Mouse (Mus musculus) MEL (cell line): Measurements from ENCODE around the gene Iqschfp. TPM values are rescaled to one million over a fixed set of nuclear protein-coding genes. Genes with fewer than 3 reads are reported as not detected.

Experiments
- DNase-seq: peaks from one replicate; pipeline ENCODE4 v3.0.0; 2011; ENCODE audit warnings: low read depth, low spot score
- H3K27ac ChIP-seq: 2 replicates; pipeline ENCODE4 v1.5.1; 2012; ENCODE audit warnings: low read depth, mild to moderate bottlenecking, control low read depth, low read length, moderate library complexity; ENCODE audit not compliant: control insufficient read depth
- H3K27me3 ChIP-seq, 2 experiments: fragments of 150-350 bp in 1 of 2; sonication (generic) in 1 of 2; 2 replicates each; pipeline ENCODE4 v1.6.1; 2012; ENCODE audit warnings: low read length in 2 of 2, mild to moderate bottlenecking in 2 of 2, improper control_type of control experiment in 1 of 2, moderate library complexity in 1 of 2; ENCODE audit not compliant: insufficient read depth in 2 of 2, control insufficient read depth in 1 of 2
- H3K36me3 ChIP-seq, 2 experiments: 2 replicates each; pipeline ENCODE4 v1.6.1; 2012 to 2014; ENCODE audit warnings: low read length in 2 of 2, improper control_type of control experiment in 1 of 2, inconsistent platforms in 1 of 2, mild to moderate bottlenecking in 1 of 2; ENCODE audit not compliant: insufficient read depth in 2 of 2, control insufficient read depth in 1 of 2
- H3K4me1 ChIP-seq, 2 experiments: fragments of 150-350 bp in 1 of 2; sonication (generic) in 1 of 2; 2 replicates each; pipeline ENCODE4 v1.6.1; 2012; ENCODE audit warnings: low read length in 2 of 2, improper control_type of control experiment in 1 of 2, mild to moderate bottlenecking in 1 of 2; ENCODE audit not compliant: insufficient read depth in 2 of 2, control insufficient read depth in 1 of 2
- H3K4me3 ChIP-seq, 2 experiments: fragments of 150-350 bp in 1 of 2; sonication (generic) in 1 of 2; 2 replicates each; pipeline ENCODE4 v1.5.1; 2012; ENCODE audit warnings: low read depth in 2 of 2, low read length in 2 of 2, mild to moderate bottlenecking in 2 of 2, moderate library complexity in 2 of 2, control low read depth in 1 of 2, improper control_type of control experiment in 1 of 2; ENCODE audit not compliant: control insufficient read depth in 1 of 2, insufficient read depth in 1 of 2
- H3K79me2 ChIP-seq: 2 replicates; pipeline ENCODE4 v1.6.1; 2012; ENCODE audit warnings: mild to moderate bottlenecking, low read length, moderate library complexity; ENCODE audit not compliant: control insufficient read depth, poor library complexity, insufficient read depth
- H3K9ac ChIP-seq: 2 replicates; pipeline ENCODE4 v1.6.1; 2012; ENCODE audit warnings: low read depth, mild to moderate bottlenecking, control low read depth, low read length, moderate library complexity; ENCODE audit not compliant: control insufficient read depth, poor library complexity, severe bottlenecking
- H3K9me3 ChIP-seq: fragments of 150-350 bp; sonication (generic); replicated peaks from 2 replicates; pipeline ENCODE4 v1.6.1; 2012; ENCODE audit warnings: mild to moderate bottlenecking, low read length, improper control_type of control experiment, moderate library complexity; ENCODE audit not compliant: insufficient read depth
- BHLHE40 ChIP-seq: IDR thresholded peaks from 2 replicates; pipeline ENCODE4 v1.6.1; 2012; ENCODE audit warnings: low read depth, mild to moderate bottlenecking, inconsistent platforms, low read length, improper control_type of control experiment, borderline replicate concordance
- CHD1 ChIP-seq: IDR thresholded peaks from 2 replicates; pipeline ENCODE4 v1.6.1; 2012; ENCODE audit warnings: low read depth, mild to moderate bottlenecking, inconsistent platforms, low read length, improper control_type of control experiment
- E2F4 ChIP-seq: IDR thresholded peaks from 2 replicates; pipeline ENCODE4 v1.6.1; 2011; ENCODE audit warnings: low read depth, low read length, improper control_type of control experiment, borderline replicate concordance
- ELF1 ChIP-seq: IDR thresholded peaks from 2 replicates; pipeline ENCODE4 v1.6.1; 2014; ENCODE audit warnings: low read depth, mild to moderate bottlenecking, inconsistent platforms, low read length, improper control_type of control experiment, moderate library complexity
- ETS1 ChIP-seq: IDR thresholded peaks from 2 replicates; pipeline ENCODE4 v1.6.1; 2012; ENCODE audit warnings: low read depth, mild to moderate bottlenecking, inconsistent platforms, low read length, improper control_type of control experiment, moderate library complexity
- GATA1 ChIP-seq: IDR thresholded peaks from 2 replicates; pipeline ENCODE4 v1.6.1; 2011; ENCODE audit warnings: low read depth, low read length, improper control_type of control experiment
- JUND ChIP-seq: IDR thresholded peaks from 2 replicates; pipeline ENCODE4 v1.6.1; 2011; ENCODE audit warnings: low read depth, mild to moderate bottlenecking, improper control_type of control experiment, low read length
- MAFK ChIP-seq: IDR thresholded peaks from 2 replicates; pipeline ENCODE4 v1.6.1; 2011; ENCODE audit warnings: low read depth, mild to moderate bottlenecking, low read length, improper control_type of control experiment, borderline replicate concordance
- MAZ ChIP-seq: IDR thresholded peaks from 2 replicates; pipeline ENCODE4 v1.6.1; 2012; ENCODE audit warnings: low read depth, mild to moderate bottlenecking, inconsistent platforms, low read length, improper control_type of control experiment
- MYB ChIP-seq: IDR thresholded peaks from 2 replicates; pipeline ENCODE4 v1.6.1; 2011; ENCODE audit warnings: mild to moderate bottlenecking, low read depth, low read length, improper control_type of control experiment
- NRF1 ChIP-seq: IDR thresholded peaks from 2 replicates; pipeline ENCODE4 v1.6.1; 2014; ENCODE audit warnings: low read depth, mild to moderate bottlenecking, inconsistent platforms, low read length, improper control_type of control experiment, moderate library complexity; ENCODE audit not compliant: poor library complexity, insufficient read depth, severe bottlenecking
- POLR2AphosphoS2 ChIP-seq: IDR thresholded peaks from 2 replicates; pipeline ENCODE4 v1.6.1; 2011; ENCODE audit warnings: low read length, improper control_type of control experiment
- RCOR1 ChIP-seq: IDR thresholded peaks from 2 replicates; pipeline ENCODE4 v1.6.1; 2012; ENCODE audit warnings: low read depth, mild to moderate bottlenecking, inconsistent platforms, low read length, improper control_type of control experiment
- SMC3 ChIP-seq: IDR thresholded peaks from 2 replicates; pipeline ENCODE4 v1.6.1; 2011; ENCODE audit warnings: low read depth, low read length, improper control_type of control experiment
- TAL1 ChIP-seq: IDR thresholded peaks from 2 replicates; pipeline ENCODE4 v1.6.1; 2012; ENCODE audit warnings: mild to moderate bottlenecking, inconsistent platforms, low read length, moderate library complexity, mixed read lengths
- UBTF ChIP-seq: IDR thresholded peaks from 2 replicates; pipeline ENCODE4 v1.6.1; 2012; ENCODE audit warnings: low read depth, mild to moderate bottlenecking, inconsistent platforms, low read length, improper control_type of control experiment, moderate library complexity, borderline replicate concordance; ENCODE audit not compliant: insufficient read depth
- USF1 ChIP-seq: IDR thresholded peaks from 2 replicates; pipeline ENCODE4 v1.6.1; 2014; ENCODE audit warnings: low read depth, mild to moderate bottlenecking, inconsistent platforms, low read length, improper control_type of control experiment, moderate library complexity
- USF2 ChIP-seq, 2 experiments: IDR thresholded peaks; 2 replicates each; pipeline ENCODE4 v1.6.1; 2011 to 2012; ENCODE audit warnings: improper control_type of control experiment in 2 of 2, low read length in 2 of 2, borderline replicate concordance in 1 of 2, inconsistent platforms in 1 of 2, low read depth in 1 of 2, mild to moderate bottlenecking in 1 of 2; ENCODE audit not compliant: insufficient read depth in 1 of 2
- ZKSCAN1 ChIP-seq: IDR thresholded peaks from 2 replicates; pipeline ENCODE4 v1.6.1; 2012; ENCODE audit warnings: low read depth, mild to moderate bottlenecking, inconsistent platforms, low read length, improper control_type of control experiment, moderate library complexity
- ZNF384 ChIP-seq: IDR thresholded peaks from 2 replicates; pipeline ENCODE4 v1.6.1; 2012; ENCODE audit warnings: low read depth, mild to moderate bottlenecking, inconsistent platforms, low read length, improper control_type of control experiment
- polyA plus RNA-seq, 2 experiments: library from polyadenylated mRNA; stranded (reverse) in 1 of 2; unstranded in 1 of 2; fragments of >175 nt in 1 of 2; fragments of >200 nt in 1 of 2; gene quantifications; 2 replicates each; pipeline versions ENCODE4 v1.2.1 to v1.2.4; 2012; ENCODE audit warnings: low replicate concordance in 2 of 2, low read depth in 1 of 2; ENCODE audit not compliant: insufficient read length in 2 of 2, insufficient read depth in 1 of 2, missing spikeins in 1 of 2
- total RNA-seq: library from RNA; depleted of rRNA; stranded (reverse); fragments of 300-350 nt; gene quantifications from 2 replicates; pipeline ENCODE4 v1.2.3, GENCODE M21; 2012

Iqschfp gene
- total and polyA plus RNA-seq, 3 experiments: not detected

GRCm38 (mm10) chr3:68511744-68512143 lies 619.7 kb downstream of the Iqschfp start:
- TF ChIP-seq ETS1 (no peak), TAL1 (no peak), MYB (no peak), ELF1 (no peak), POLR2AphosphoS2 (no peak), CHD1 (no peak), ZKSCAN1 (no peak), GATA1 (no peak), NRF1 (no peak), ZNF384 (no peak), BHLHE40 (no peak), UBTF (no peak), SMC3 (no peak), E2F4 (no peak), MAFK (no peak), USF1 (no peak), USF2 (IDR thresholded peaks at IDR 0.05; ENCODE audit: borderline replicate concordance in 1 of 2, insufficient read depth in 1 of 2, low read depth in 1 of 2, low read length in 2 of 2) (no peak), RCOR1 (no peak), JUND (no peak), MAZ (no peak)
- TF ChIP-seq, all 39 proteins: peak for 0
- 0 out of 2 replicates have a peak, but pooled peaks cover 1% of the 10 kb centered on the region for H3K79me2 ChIP-seq
- no peak overlapping the region for H3K9ac ChIP-seq
- H3K4me1 ChIP-seq: peaks cover 22 to 37% of the 10 kb centered on the region in 2 experiments
- H3K27me3 ChIP-seq: no peaks in the 10 kb centered on the region
- H3K4me3 ChIP-seq: no peak overlapping the region
- H3K9me3 ChIP-seq: no peaks in the 10 kb centered on the region
- no peak overlapping the region for H3K27ac ChIP-seq
- peaks cover 0 to 32% of the 10 kb centered on the region in 2 experiments; a peak in 2 of 4 replicates for H3K36me3 ChIP-seq
- no peak for DNase-seq

GRCm38 (mm10) chr3:68512327-68512726 lies 620.3 kb downstream of the Iqschfp start:
- no peak for TF ChIP-seq SMC3
- TF ChIP-seq, all 39 proteins: peak for 0
- H3K4me1 ChIP-seq: peaks cover 20 to 32% of the 10 kb centered on the region in 2 experiments
- H3K4me3 ChIP-seq: no peak overlapping the region
- H3K9ac ChIP-seq: no peak overlapping the region
- no peaks in the 10 kb centered on the region for H3K9me3 ChIP-seq
- peaks cover 0 to 26% of the 10 kb centered on the region in 2 experiments; a peak in 2 of 4 replicates for H3K36me3 ChIP-seq
- no peak overlapping the region for H3K27ac ChIP-seq
- no peaks in the 10 kb centered on the region for H3K27me3 ChIP-seq
- no peak for DNase-seq
- 0 out of 2 replicates have a peak, but pooled peaks cover 1% of the 10 kb centered on the region for H3K79me2 ChIP-seq
